Mouse (Mus musculus) midbrain, embryonic 11.5 days (tissue): ENCODE data around the gene Commd8. TPM values are rescaled to one million over a fixed set of nuclear protein-coding genes. Genes with fewer than 3 reads are reported as not detected.

Experiments
- ATAC-seq: fragments of 200-750 bp; cut with Nextera tagmentation; 2 replicates; pipeline ENCODE4 v1.8.0; 2017; ENCODE audit warnings: moderate TSS enrichment, moderate library complexity; ENCODE audit not compliant: low FRiP score
- DNase-seq: peaks from one replicate; pipeline ENCODE4 v3.0.0; 2015; ENCODE audit warnings: low spot score; ENCODE audit errors: missing footprints
- H3K27ac ChIP-seq: fragments of 300-500 bp; sonication (generic); 2 replicates; pipeline ENCODE4 v1.5.1; 2014; ENCODE audit warnings: low read depth, low read length
- H3K27me3 ChIP-seq: fragments of 300-500 bp; sonication (generic); 2 replicates; pipeline ENCODE4 v1.6.1; 2014; ENCODE audit warnings: mild to moderate bottlenecking, low read length, moderate library complexity, mixed read lengths; ENCODE audit not compliant: control insufficient read depth, insufficient read depth
- H3K36me3 ChIP-seq: fragments of 300-500 bp; sonication (generic); 2 replicates; pipeline ENCODE4 v1.6.1; 2014; ENCODE audit warnings: mild to moderate bottlenecking, low read length, moderate library complexity, mixed read lengths; ENCODE audit not compliant: control insufficient read depth, insufficient read depth
- H3K4me1 ChIP-seq: fragments of 300-500 bp; sonication (generic); 2 replicates; pipeline ENCODE4 v1.6.1; 2014; ENCODE audit warnings: low read length; ENCODE audit not compliant: control insufficient read depth, insufficient read depth
- H3K4me2 ChIP-seq: fragments of 300-500 bp; sonication (generic); 2 replicates; pipeline ENCODE4 v1.6.1; 2014; ENCODE audit warnings: mild to moderate bottlenecking, moderate library complexity
- H3K4me3 ChIP-seq: fragments of 300-500 bp; sonication (generic); 2 replicates; pipeline ENCODE4 v1.5.1; 2014; ENCODE audit warnings: low read depth, low read length
- H3K9ac ChIP-seq: fragments of 300-500 bp; sonication (generic); 2 replicates; pipeline ENCODE4 v1.6.1; 2014; ENCODE audit warnings: low read length
- H3K9me3 ChIP-seq: fragments of 300-500 bp; sonication (generic); 2 replicates; pipeline ENCODE4 v1.6.1; 2016; ENCODE audit warnings: low read length; ENCODE audit not compliant: control insufficient read depth
- WGBS: fragments of 180-500 bp; shearing (Covaris S2); extraction: QIAGEN DNeasy Blood & Tissue Kit; methylation state at CpG from one replicate; pipeline ENCODE4 v1.1.7; 2014; 5-methylcytosine and 5-hydroxymethylcytosine counted together
- polyA plus RNA-seq: library from polyadenylated mRNA; unstranded; fragments of >200 nt; fragmentation: Nextera tagmentation; extraction: Ambion mirVana; gene quantifications from 2 replicates; pipeline ENCODE4 v1.2.1, GENCODE M21; 2014

The Commd8 gene
- 210 and 233 TPM in 2 replicates for polyA plus RNA-seq

DNA sequence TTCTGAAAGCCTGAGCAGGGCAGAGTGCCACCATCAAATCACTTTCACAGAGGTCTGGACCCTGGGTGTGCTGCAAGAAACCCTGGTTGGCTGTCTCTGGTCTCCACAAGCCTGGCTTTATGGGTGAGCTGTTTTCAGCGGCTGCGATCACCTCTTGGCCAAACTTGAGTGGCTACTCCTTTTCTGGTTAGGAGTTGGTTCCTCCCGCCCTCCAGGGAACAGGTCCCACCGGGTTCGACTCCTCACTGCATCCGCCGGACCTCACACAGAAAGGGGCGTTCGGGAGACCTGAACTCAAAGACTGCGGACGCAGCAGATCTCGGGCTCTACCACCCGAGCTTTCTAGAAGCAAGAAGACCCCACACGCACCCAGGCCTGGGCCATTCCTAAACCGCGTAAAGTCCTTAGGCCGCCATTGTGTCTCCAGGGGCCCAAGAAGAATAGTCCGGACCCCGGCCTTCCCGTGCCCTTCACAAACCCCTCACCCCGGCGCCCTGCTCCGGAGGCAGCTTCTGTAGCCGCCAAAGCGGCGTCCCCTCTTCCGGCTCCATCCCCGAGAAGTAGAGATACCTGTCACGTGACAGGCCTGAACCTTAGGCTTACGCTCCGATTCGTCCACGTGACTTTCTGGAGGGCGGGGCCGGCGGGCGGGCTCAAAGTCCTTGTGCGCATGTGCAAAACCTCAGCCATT is at the start of gene Commd8:
Gene Commd8, minus strand, starts transcription at position 596 of the 691 bp plus-strand sequence.
- under 1% methylated on average over 38 of the region's 38 CpGs for WGBS
- Histone ChIP-seq H3K27me3 (no peaks in the 10 kb centered on the region), H3K9me3 (no peaks in the 10 kb centered on the region), H3K4me2 (peak within 1 kb of the TSS; percentile 89), H3K27ac (peak within 1 kb of the TSS; percentile 48; the same call in 1 of the 2 replicates), H3K36me3 (no peaks in the 10 kb centered on the region), H3K4me1 (peaks cover 8% of the 10 kb centered on the region), H3K4me3 (peak within 1 kb of the TSS; percentile 76), H3K9ac (peak within 1 kb of the TSS; percentile 86)
- ATAC-seq (peak; percentile 94), DNase-seq (peak; percentile 99)

DNA sequence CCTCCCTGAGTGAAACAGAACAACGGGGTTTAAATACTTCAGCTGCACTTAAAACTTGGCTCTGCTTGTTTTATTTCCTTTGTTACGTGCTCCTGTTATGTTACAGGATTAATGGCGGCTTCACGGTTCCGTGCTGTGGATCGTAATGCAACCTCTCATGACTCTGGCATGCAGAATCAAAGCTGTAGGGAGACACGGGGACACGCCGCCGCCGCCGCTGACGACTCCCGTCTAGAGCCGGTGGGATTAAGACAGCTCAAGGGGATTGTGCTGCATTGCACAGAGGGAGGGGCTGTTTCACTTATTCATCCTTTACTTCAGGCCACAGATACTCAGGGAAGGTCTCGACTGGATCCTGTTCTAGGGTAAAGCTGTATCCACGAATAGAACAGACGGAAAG is 43.8 kb upstream of the Commd8 start:
- Histone ChIP-seq H3K9ac (no peak overlapping the region), H3K4me3 (no peak overlapping the region), H3K27ac (no peak overlapping the region), H3K4me2 (no peak overlapping the region), H3K4me1 (peaks cover 5% of the 10 kb centered on the region), H3K9me3 (no peaks in the 10 kb centered on the region), H3K27me3 (no peaks in the 10 kb centered on the region), H3K36me3 (no peaks in the 10 kb centered on the region)
- ATAC-seq, result peak; percentile 65
- WGBS, result 63% methylated on average over 18 of the region's 18 CpGs
- no peak for DNase-seq

DNA sequence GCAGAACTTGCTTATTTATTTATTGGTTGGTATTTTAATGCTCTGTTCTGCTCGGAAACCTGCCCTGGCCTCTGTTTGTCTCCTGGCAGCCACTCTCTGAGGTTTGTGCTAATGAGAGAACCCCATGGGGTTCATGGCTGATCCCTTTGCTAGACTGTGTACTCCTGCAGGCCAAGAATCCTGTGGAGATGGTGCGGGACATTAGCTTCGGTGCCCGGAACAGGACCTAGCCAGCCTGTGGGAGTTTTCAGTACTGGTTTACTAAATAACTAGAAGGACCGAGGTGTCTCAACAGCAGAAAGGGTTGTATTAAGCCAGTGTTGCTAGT is 42.8 kb upstream of the Commd8 start:
- H3K4me1 ChIP-seq, result peaks cover 5% of the 10 kb centered on the region
- H3K9ac ChIP-seq, result no peak overlapping the region
- H3K9me3 ChIP-seq, result no peaks in the 10 kb centered on the region
- H3K4me2 ChIP-seq, result no peak overlapping the region
- H3K36me3 ChIP-seq, result no peaks in the 10 kb centered on the region
- H3K27me3 ChIP-seq, result no peaks in the 10 kb centered on the region
- DNase-seq (no peak), ATAC-seq (peak; percentile 38; the same call in 1 of the 2 replicates)
- no peak overlapping the region for H3K4me3 ChIP-seq
- H3K27ac ChIP-seq, result no peak overlapping the region
- 70% methylated on average over 5 of the region's 5 CpGs for WGBS

DNA sequence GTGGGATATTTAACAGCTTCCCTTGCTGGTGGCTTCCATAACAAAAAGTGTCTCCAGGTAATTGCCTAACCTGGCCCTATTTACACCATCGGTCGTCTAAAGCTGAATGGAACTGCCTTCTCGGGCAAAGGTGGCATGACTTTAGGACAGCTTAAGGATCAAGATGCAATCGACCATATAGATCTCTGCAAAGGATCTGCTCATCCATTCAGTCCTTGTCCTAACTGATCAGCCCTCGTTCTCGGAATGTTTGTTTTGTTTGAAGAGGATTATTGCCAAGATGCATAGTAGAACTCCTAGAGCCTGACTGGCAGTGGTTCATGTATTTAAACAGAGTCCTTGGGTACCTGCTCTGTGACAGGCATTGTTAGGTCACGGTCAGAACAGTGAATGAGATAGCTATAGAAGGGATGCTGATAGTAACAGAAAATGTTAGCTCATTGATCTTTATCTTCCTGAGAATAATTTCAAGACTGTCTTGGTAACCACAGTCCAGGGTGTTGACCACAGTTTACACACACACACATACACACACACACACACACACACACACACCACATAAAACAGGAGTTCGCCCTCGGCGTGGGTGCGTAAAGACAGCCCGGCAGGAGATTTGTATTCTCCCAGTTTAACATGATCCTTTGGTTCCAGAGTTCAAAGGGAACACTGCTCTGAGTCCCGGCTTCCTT is 42.3 kb upstream of the Commd8 start:
- H3K4me1 ChIP-seq, result peaks cover 5% of the 10 kb centered on the region

DNA sequence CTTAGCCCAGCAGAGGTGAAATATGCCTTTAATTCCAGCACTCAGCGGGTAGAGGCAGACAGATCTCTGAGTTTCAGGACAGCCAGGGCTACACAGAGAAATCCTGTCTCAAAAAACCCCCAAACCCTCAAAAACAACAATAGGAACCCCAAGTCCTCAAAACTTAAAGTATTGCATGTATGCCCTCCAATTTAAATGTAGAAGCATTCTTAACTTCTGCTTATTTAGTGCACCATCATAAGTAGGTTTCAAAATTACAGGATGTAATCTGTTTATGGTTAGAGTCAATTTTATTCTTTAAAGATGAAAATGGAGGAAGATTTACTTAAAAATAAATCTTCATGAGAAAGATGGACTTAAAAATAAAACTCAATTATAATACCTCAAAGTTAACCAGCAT is 40.5 kb upstream of the Commd8 start:
- H3K36me3 ChIP-seq, result no peaks in the 10 kb centered on the region
- peaks cover 11% of the 10 kb centered on the region for H3K4me1 ChIP-seq
- H3K27ac ChIP-seq, result no peak overlapping the region
- WGBS, result 100% methylated on average over 1 of the region's 1 CpGs
- H3K9ac ChIP-seq, result no peak overlapping the region
- no peak overlapping the region for H3K4me3 ChIP-seq
- ATAC-seq (no peak), DNase-seq (no peak)
- no peak overlapping the region for H3K4me2 ChIP-seq
- H3K9me3 ChIP-seq, result no peaks in the 10 kb centered on the region
- no peaks in the 10 kb centered on the region for H3K27me3 ChIP-seq

More for the DNA sequence above, 42.3 kb upstream of the Commd8 start:
- H3K9ac ChIP-seq, result no peak overlapping the region
- no peaks in the 10 kb centered on the region for H3K9me3 ChIP-seq
- ATAC-seq (no peak), DNase-seq (no peak)
- no peaks in the 10 kb centered on the region for H3K27me3 ChIP-seq
- H3K27ac ChIP-seq, result no peak overlapping the region
- H3K36me3 ChIP-seq, result no peaks in the 10 kb centered on the region
- no peak overlapping the region for H3K4me2 ChIP-seq
- no peak overlapping the region for H3K4me3 ChIP-seq
- WGBS, result 52% methylated on average over 13 of the region's 13 CpGs

DNA sequence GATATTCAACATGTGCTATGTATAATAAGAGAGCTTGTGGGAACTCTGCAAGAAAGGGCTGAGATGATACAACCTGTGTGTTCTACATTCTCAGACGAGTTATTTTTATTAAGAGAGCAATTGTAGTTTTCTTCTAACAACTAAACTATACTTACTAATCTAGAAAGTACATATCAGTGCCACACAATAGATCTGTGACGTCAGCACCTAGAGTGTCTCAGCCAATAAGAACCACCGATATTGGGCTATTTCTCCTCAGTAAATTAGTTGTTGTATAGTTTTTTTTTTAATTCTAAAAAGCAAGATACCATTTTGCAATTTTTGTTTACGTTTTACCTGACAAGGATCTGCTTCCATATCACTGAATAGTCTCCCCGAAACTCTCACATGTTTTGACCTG is 37.3 kb upstream of the Commd8 start:
- Histone ChIP-seq H3K36me3 (no peaks in the 10 kb centered on the region), H3K27me3 (no peaks in the 10 kb centered on the region), H3K4me1 (peaks cover 10% of the 10 kb centered on the region; the same call in 1 of the 2 replicates), H3K9me3 (no peaks in the 10 kb centered on the region), H3K4me2 (no peak overlapping the region), H3K4me3 (no peak overlapping the region), H3K27ac (no peak overlapping the region), H3K9ac (no peak overlapping the region)
- ATAC-seq (no peak), DNase-seq (no peak)
- 92% methylated on average over 5 of the region's 5 CpGs for WGBS

DNA sequence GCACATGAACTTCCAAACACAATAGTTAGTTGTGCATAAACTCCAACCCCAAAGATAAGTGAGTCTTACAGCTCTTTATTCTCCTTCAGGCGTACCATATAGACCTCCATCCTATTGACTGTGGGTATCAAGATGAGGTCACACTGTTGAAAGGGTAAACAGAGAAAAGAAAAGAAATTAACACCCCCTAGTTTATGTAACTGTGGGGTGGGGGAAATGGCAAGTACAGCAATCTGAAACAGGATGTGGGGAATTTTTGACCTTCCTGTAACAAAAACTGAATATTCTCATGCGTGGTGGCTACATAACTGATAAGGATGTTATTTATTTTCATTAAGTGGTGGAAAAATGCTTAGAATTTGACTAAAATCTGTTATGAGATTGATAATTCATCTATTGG is 36.5 kb upstream of the Commd8 start:
- Histone ChIP-seq H3K4me3 (no peak overlapping the region), H3K27ac (no peak overlapping the region), H3K4me1 (peaks cover 10% of the 10 kb centered on the region; the same call in 1 of the 2 replicates), H3K9ac (no peak overlapping the region), H3K27me3 (no peaks in the 10 kb centered on the region), H3K36me3 (no peaks in the 10 kb centered on the region), H3K4me2 (no peak overlapping the region), H3K9me3 (no peaks in the 10 kb centered on the region)
- DNase-seq (no peak), ATAC-seq (no peak)
- 79% methylated on average over 2 of the region's 2 CpGs for WGBS

DNA sequence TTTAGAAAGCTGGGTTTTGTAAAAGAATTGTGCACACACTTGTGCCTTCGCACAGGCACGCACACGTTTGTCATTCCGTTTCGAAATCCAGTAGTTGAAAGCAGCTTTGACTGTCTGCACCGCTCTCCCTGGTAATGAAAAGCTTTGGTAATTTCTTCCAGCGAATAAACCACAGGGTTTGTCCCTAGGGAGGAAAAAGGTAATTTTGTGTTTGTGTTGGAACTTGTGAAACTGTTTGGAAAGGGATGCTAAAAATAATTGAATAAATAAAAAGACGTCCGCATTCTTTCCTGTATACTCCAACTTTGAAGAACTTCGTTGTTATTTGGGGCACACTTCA is 35.7 kb upstream of the Commd8 start:
- H3K27me3 ChIP-seq, result no peaks in the 10 kb centered on the region
- WGBS, result 12% methylated on average over 10 of the region's 10 CpGs
- no peaks in the 10 kb centered on the region for H3K36me3 ChIP-seq
- H3K4me1 ChIP-seq, result peaks cover 10% of the 10 kb centered on the region; the same call in 1 of the 2 replicates
- ATAC-seq (no peak), DNase-seq (no peak)
- peak overlapping the region; percentile 56 for H3K9ac ChIP-seq
- H3K9me3 ChIP-seq, result no peaks in the 10 kb centered on the region
- H3K4me3 ChIP-seq, result peak overlapping the region; percentile 44
- peak overlapping the region; percentile 71 for H3K4me2 ChIP-seq
- H3K27ac ChIP-seq, result no peak overlapping the region

DNA sequence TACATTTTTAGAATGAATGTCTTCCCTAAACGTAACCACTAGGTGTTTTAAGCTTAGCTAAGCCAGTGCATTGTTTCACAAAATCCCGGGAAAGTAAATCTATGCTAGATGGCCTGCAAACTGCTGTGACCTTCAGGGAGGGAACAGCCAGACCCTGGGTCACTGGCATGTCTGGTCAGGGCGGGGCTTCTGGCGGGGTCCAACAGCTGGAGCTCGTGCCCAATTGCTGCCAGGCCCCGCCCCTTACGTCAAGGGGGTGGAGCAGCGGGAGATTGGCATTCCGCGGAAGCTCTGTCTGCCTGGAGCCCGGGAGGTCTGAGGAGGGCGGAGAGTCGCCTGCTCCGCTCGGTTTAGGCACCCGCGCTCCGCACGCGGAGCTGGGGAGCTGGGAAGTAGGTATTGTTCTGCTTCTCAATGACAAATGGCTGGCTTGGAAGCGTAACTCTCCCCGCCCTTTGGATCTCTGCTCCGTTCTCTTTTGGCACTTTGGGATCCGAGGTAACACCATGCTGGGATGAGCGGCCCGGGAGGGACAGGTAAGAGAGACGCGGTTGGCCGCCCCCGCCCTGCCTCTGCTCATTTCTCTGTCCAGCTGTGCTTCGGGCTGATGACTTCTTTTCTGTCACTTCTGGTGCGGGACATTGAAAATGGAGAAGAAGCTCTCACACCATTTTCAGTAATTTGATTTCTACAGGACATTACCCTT is 35.2 kb upstream of the Commd8 start:
- Histone ChIP-seq H3K9ac (peak overlapping the region; percentile 56), H3K27me3 (no peaks in the 10 kb centered on the region), H3K36me3 (no peaks in the 10 kb centered on the region), H3K27ac (no peak overlapping the region; the same call in 1 of the 2 replicates), H3K9me3 (no peaks in the 10 kb centered on the region), H3K4me1 (peaks cover 10% of the 10 kb centered on the region; the same call in 1 of the 2 replicates), H3K4me2 (peak overlapping the region; percentile 71), H3K4me3 (peak overlapping the region; percentile 44)
- DNase-seq (peak; percentile 98), ATAC-seq (peak; percentile 99)
- WGBS, result under 1% methylated on average over 32 of the region's 32 CpGs
